20 mouse cellular contexts compared by ENCODE assay signal in the genomic region with DNA sequence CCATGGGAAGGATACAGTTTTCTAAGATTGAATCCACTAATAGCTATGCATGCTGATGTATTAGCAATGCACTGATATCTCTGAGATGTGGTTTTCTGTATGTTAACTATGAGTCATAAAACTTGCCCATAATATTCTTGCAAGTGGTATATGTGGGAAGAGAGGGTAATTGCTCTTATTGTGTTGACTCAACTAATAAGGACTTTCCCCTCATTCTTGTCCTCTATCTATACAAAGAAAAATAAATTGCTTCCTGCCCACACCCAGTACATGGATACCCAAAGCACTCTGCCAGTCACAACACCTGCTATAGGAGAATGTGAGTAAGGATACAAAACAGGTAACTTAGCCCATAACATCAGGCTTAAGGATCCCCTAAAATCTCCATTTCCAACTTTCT. TPM values are rescaled to one million over a fixed set of nuclear protein-coding genes. Genes with fewer than 3 reads are reported as not detected.
"Had no signal": no experiment of that assay in that cellular context is flagged by ENCODE, and none has a peak within 500 bp of the region (broad histone marks: within the 10 kb centered on the region; RNA-seq: fewer than 3 reads in every experiment).

No protein-coding gene starts in this region.

- H3K36me3 ChIP-seq: neural tube, embryonic 12.5 days; neural tube, embryonic 13.5 days; neural tube, embryonic 15.5 days; stomach, embryonic 15.5 days had no signal

- H3K4me1 ChIP-seq: neural tube, embryonic 12.5 days; neural tube, embryonic 13.5 days; neural tube, embryonic 15.5 days; stomach, embryonic 15.5 days had no signal

- H3K27ac ChIP-seq: neural tube, embryonic 12.5 days; neural tube, embryonic 13.5 days; neural tube, embryonic 15.5 days; stomach, embryonic 15.5 days; stomach, postnatal 0 days had no signal

- H3K27me3 ChIP-seq: neural tube, embryonic 12.5 days; neural tube, embryonic 13.5 days; neural tube, embryonic 15.5 days; stomach, embryonic 15.5 days had no signal

- H3K9me3 ChIP-seq: neural tube, embryonic 13.5 days; neural tube, embryonic 15.5 days; stomach, embryonic 15.5 days had no signal

- H3K9ac ChIP-seq: neural tube, embryonic 12.5 days; neural tube, embryonic 13.5 days; neural tube, embryonic 15.5 days; stomach, embryonic 15.5 days had no signal

- H3K4me3 ChIP-seq: neural tube, embryonic 12.5 days; neural tube, embryonic 13.5 days; neural tube, embryonic 15.5 days; stomach, embryonic 15.5 days had no signal

- H3K4me2 ChIP-seq: neural tube, embryonic 12.5 days; neural tube, embryonic 13.5 days; neural tube, embryonic 15.5 days; stomach, embryonic 15.5 days had no signal

- DNase-seq: retina, postnatal 1 day; right cerebral cortex, adult 18-20 months; right cerebral cortex, postnatal 14 days; right cerebral cortex, postnatal 25 days; right cerebral cortex, postnatal 4 days; spleen, adult 18-20 months; thymus, adult 18-20 months; thymus, adult 2 months; thymus, postnatal 14 days; thymus, postnatal 25 days; thymus, postnatal 36 days; thymus, postnatal 4 days had no signal

RNA-seq across cellular contexts. Expression of gene Gm11232, which starts 21.2 kb away (rescaled TPM):
- polyA plus RNA-seq: neural tube, embryonic 14.5 days; neural tube, embryonic 15.5 days; small intestine, adult 2 months; testis, adult 2 months had no signal
